ENCODE assay signal across 8 mouse cellular contexts in the genomic region with DNA sequence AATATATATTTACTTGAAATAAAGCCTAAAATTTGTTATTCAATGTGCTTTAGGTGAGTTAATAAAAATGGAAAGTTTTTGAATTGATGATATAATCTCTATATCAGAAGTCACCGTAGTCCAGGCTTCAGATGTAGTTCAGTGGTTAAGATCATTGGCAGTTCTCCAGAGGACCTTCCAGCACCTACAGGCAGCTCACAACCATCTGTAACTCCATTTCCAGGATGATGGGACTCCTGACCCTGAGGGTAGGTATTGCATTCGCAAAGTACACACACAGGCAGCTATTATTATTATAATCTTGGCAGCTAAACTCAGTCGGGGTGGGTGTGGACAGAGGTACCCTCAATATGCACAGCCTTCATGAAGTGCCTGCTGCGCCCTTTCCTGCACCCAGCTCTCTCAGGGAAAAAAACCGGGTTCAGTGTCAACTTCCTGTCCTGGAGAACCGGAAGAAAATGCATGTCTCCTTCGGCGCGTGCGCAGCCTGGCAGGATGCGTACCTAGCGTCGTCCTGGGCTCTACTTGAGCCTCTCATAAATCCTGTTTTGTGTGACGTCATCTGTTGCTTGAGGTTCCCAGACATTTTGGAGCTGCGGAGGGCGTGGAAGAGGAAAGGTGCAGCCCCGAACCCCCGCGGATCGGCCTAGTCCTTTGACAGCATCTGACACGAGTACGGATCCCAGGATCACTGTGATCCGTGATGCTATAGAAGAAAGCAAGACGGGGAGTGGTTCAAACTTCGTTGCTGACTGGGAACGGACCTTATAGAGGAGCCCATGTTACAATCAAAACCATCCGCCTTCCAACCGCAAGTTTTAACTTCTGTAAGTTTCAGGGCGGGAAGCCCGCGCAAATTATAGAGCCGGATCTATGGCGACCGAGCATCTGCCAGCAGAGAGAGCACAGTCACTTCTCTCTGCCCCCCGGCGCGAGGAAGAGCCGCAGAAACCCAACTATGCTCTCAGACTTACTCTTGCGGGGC. TPM values are rescaled to one million over a fixed set of nuclear protein-coding genes. Genes with fewer than 3 reads are reported as not detected.
DNase-seq lines count a peak whose midpoint lies in the region; ATAC-seq and TF ChIP-seq lines count a peak whose summit lies in the region.

A gene (plus strand): TSS at position 551 of the 985 bp plus-strand sequence.

- TF ChIP-seq POLR2A in ES-Bruce4 (IDR thresholded peaks at IDR 0.05; ENCODE audit: insufficient read depth, low read length): no peak

- H3K4me1 ChIP-seq in ES-Bruce4 (ENCODE audit: control insufficient read depth, insufficient read depth, low read length): no peaks in the 10 kb centered on the region
- H3K4me1 ChIP-seq in forebrain, embryonic 13.5 days: peaks cover 30% of the 10 kb centered on the region
- peaks cover 4% of the 10 kb centered on the region; the same call in 1 of the 2 replicates for H3K4me1 ChIP-seq in liver, postnatal 0 days (ENCODE audit: insufficient read depth)
- H3K4me1 ChIP-seq in neural tube, embryonic 14.5 days (ENCODE audit: control insufficient read depth, insufficient read depth, low read length): peaks cover 9% of the 10 kb centered on the region

- intact Hi-C loops in heart, postnatal 10 days (cut with DNase I): no loop called here

- H3K27me3 ChIP-seq in ES-Bruce4 (ENCODE audit: control insufficient read depth, insufficient read depth, low read length, poor library complexity, severe bottlenecking): no peaks in the 10 kb centered on the region
- H3K27me3 ChIP-seq in forebrain, embryonic 13.5 days: no peaks in the 10 kb centered on the region
- no peaks in the 10 kb centered on the region for H3K27me3 ChIP-seq in liver, postnatal 0 days (ENCODE audit: insufficient read depth, low read length)
- no peaks in the 10 kb centered on the region for H3K27me3 ChIP-seq in neural tube, embryonic 14.5 days (ENCODE audit: control insufficient read depth, insufficient read depth, low read length)

- H3K4me3 ChIP-seq in ES-Bruce4 (ENCODE audit: low read depth, low read length): peak within 1 kb of the TSS; percentile 84
- peak within 1 kb of the TSS; percentile 63 for H3K4me3 ChIP-seq in forebrain, embryonic 13.5 days
- peak within 1 kb of the TSS; percentile 65 for H3K4me3 ChIP-seq in liver, postnatal 0 days (ENCODE audit: low read depth, low read length)
- H3K4me3 ChIP-seq in neural tube, embryonic 14.5 days (ENCODE audit: low read depth, low read length): peak within 1 kb of the TSS; percentile 35

- no peaks in the 10 kb centered on the region for H3K9me3 ChIP-seq in ES-Bruce4 (replicated peaks; ENCODE audit: control insufficient read depth, insufficient read depth, low read length, poor library complexity, severe bottlenecking)
- no peaks in the 10 kb centered on the region for H3K9me3 ChIP-seq in forebrain, embryonic 13.5 days (replicated peaks)
- H3K9me3 ChIP-seq in liver, postnatal 0 days (ENCODE audit: low read length): no peaks in the 10 kb centered on the region
- no peaks in the 10 kb centered on the region for H3K9me3 ChIP-seq in neural tube, embryonic 14.5 days (ENCODE audit: control insufficient read depth, low read length)

- no peak for TF ChIP-seq EP300 in ES-Bruce4 (IDR thresholded peaks at IDR 0.05; ENCODE audit: insufficient read depth, low read depth, low read length)
- TF ChIP-seq EP300 in liver, postnatal 0 days (IDR thresholded peaks at IDR 0.05; ENCODE audit: low read depth): no peak; the same call in 1 of the 2 replicates

- ATAC-seq in cerebellum, adult (ENCODE audit: insufficient number of reproducible peaks, low FRiP score, low TSS enrichment): peak; percentile 98
- ATAC-seq in forebrain, embryonic 13.5 days: peak; percentile 98
- ATAC-seq in liver, postnatal 0 days: peak; percentile 97
- peak; percentile 98 for ATAC-seq in neural tube, embryonic 14.5 days (ENCODE audit: low read depth)

- no peak for TF ChIP-seq CTCF in ES-Bruce4 (IDR thresholded peaks at IDR 0.05; ENCODE audit: low read depth, low read length)
- no peak for TF ChIP-seq CTCF in liver, postnatal 0 days (IDR thresholded peaks at IDR 0.05; ENCODE audit: low read depth)

- peak; percentile 94 for DNase-seq in heart, postnatal 10 days
- peak; percentile 95 for DNase-seq in large intestine, adult 2 months (ENCODE audit: low read depth, low spot score)
- peak; percentile 87 for DNase-seq in liver, postnatal 0 days
- DNase-seq in testis, postnatal 10 days (ENCODE audit: low spot score): peak; percentile 87

- peak within 1 kb of the TSS; percentile 65 for H3K4me2 ChIP-seq in forebrain, embryonic 13.5 days
- H3K4me2 ChIP-seq in liver, postnatal 0 days (ENCODE audit: low read depth, low read length): peak within 1 kb of the TSS; percentile 72
- H3K4me2 ChIP-seq in neural tube, embryonic 14.5 days (ENCODE audit: low read depth, low read length): peak within 1 kb of the TSS; percentile 45

- no peak within 1 kb of the TSS for H3K27ac ChIP-seq in ES-Bruce4 (ENCODE audit: insufficient read depth, low read length)
- peak within 1 kb of the TSS; percentile 78 for H3K27ac ChIP-seq in forebrain, embryonic 13.5 days
- peak within 1 kb of the TSS; percentile 65 for H3K27ac ChIP-seq in liver, postnatal 0 days (ENCODE audit: low read depth)
- H3K27ac ChIP-seq in neural tube, embryonic 14.5 days (ENCODE audit: low read depth, low read length): peak within 1 kb of the TSS; percentile 77

- no peaks in the 10 kb centered on the region for H3K36me3 ChIP-seq in ES-Bruce4 (ENCODE audit: control insufficient read depth, insufficient read depth, low read length, poor library complexity, severe bottlenecking)
- H3K36me3 ChIP-seq in forebrain, embryonic 13.5 days (ENCODE audit: poor library complexity, severe bottlenecking): peaks cover 27% of the 10 kb centered on the region
- peaks cover 22% of the 10 kb centered on the region for H3K36me3 ChIP-seq in liver, postnatal 0 days (replicated peaks; ENCODE audit: insufficient read depth, low read length)
- peaks cover 15% of the 10 kb centered on the region for H3K36me3 ChIP-seq in neural tube, embryonic 14.5 days (ENCODE audit: control insufficient read depth, insufficient read depth, low read length)

- H3K9ac ChIP-seq in ES-Bruce4 (ENCODE audit: low read depth, poor library complexity, severe bottlenecking): peak within 1 kb of the TSS; percentile 68
- H3K9ac ChIP-seq in forebrain, embryonic 13.5 days: peak within 1 kb of the TSS; percentile 74
- H3K9ac ChIP-seq in liver, postnatal 0 days (replicated peaks): peak within 1 kb of the TSS; percentile 64
- peak within 1 kb of the TSS; percentile 21 for H3K9ac ChIP-seq in neural tube, embryonic 14.5 days (replicated peaks; ENCODE audit: low read depth, low read length)

- 2% methylated on average over 39 of the region's 39 CpGs for WGBS in forebrain, embryonic 13.5 days
- WGBS in large intestine, adult 2 months: under 1% methylated on average over 39 of the region's 39 CpGs
- WGBS in liver, postnatal 0 days (ENCODE audit: insufficient replicate concordance): under 1% methylated on average over 39 of the region's 39 CpGs
- 3% methylated on average over 39 of the region's 39 CpGs for WGBS in neural tube, embryonic 14.5 days

RNA-seq across cellular contexts. Expression of the gene that starts here (rescaled TPM):
- 0.88 and 1.5 TPM in 2 replicates for polyA plus RNA-seq in ES-Bruce4 (2011; ENCODE audit: insufficient read depth, insufficient read length, low read depth, missing spikeins)
- polyA plus RNA-seq in forebrain, embryonic 13.5 days (2015; fragmentation: Nextera tagmentation; extraction: Ambion mirVana): 13.1 and 13.3 TPM in 2 replicates
- total RNA-seq in heart, postnatal 10 days (2021): 1 to 10 TPM; 4.4 to 5.6 TPM
- 1.8 and 2.0 TPM in 2 replicates for polyA plus RNA-seq in large intestine, adult 2 months (2012; rRNA removed)
- polyA plus RNA-seq in liver, postnatal 0 days (2015; fragmentation: Nextera tagmentation; extraction: Ambion mirVana): 2.2 TPM in 2 replicates
- 15.1 and 15.6 TPM in 2 replicates for polyA plus RNA-seq in neural tube, embryonic 14.5 days (2014; fragmentation: Nextera tagmentation; extraction: Ambion mirVana)

Comparison
In these comparisons a context has a peak if more than half of its experiments do, and no peak if none do; other contexts are left out.
1. H3K9ac ChIP-seq: peak in every context shown above with its lines; median percentile 74 in forebrain, embryonic 13.5 days; 68 in ES-Bruce4; 64 in liver, postnatal 0 days; 21 in neural tube, embryonic 14.5 days.